Mouse (Mus musculus) kidney, postnatal 36 days (tissue): ENCODE data around the gene Shb.
"Not testable (repeated sequence)": the region's sequence is repeated elsewhere in the genome, so short reads cannot be mapped to it uniquely, and the experiment has no call there.

Experiments
- DNase-seq, 2 experiments: peaks; one replicate each; pipeline ENCODE4 v3.0.0; 2021 to 2022; ENCODE audit warnings: mixed read lengths in 2 of 2

Shb gene

DNA sequence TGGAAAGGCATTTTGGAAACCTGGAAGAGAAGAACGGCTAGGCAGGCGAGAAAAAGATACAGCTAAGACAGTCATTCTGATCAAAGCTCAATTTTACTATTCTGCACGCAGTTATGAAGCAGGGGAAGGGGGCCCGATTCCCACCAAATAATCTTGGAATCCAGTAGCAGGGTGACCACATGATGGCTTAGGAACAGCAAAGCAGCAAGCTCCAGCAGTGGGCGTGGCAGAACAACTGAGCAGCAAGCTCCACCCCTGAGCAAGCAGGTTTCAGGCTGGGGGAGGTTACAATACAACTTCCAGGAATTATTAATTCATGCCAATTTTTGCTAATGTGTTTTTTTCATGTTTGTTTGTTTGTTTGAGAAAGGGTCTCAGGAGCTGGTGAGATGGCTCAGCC lies 145.0 kb downstream of the Shb start:
- not testable (repeated sequence) for DNase-seq

DNA sequence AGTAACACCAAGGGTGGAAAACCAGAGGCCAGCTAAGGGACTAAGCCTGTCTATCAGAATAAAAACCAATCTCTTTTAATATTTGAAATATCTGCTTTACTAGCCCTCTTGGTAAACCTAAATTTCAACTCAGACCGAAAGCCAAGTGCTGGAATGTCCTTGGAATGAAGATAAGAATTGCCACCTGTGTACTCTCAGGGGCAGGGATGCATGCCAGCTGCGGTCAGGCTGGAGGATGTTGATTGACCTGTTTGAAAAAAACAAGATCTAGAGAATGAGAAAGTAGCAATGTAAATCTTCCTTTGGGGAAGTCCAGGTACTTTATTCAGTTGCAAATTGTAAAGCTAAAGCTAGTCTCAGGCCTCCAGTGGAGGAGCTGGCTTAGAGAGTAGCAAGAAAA lies 150.1 kb downstream of the Shb start:
- DNase-seq = peak in 1 of 2 experiments; percentile 37

DNA sequence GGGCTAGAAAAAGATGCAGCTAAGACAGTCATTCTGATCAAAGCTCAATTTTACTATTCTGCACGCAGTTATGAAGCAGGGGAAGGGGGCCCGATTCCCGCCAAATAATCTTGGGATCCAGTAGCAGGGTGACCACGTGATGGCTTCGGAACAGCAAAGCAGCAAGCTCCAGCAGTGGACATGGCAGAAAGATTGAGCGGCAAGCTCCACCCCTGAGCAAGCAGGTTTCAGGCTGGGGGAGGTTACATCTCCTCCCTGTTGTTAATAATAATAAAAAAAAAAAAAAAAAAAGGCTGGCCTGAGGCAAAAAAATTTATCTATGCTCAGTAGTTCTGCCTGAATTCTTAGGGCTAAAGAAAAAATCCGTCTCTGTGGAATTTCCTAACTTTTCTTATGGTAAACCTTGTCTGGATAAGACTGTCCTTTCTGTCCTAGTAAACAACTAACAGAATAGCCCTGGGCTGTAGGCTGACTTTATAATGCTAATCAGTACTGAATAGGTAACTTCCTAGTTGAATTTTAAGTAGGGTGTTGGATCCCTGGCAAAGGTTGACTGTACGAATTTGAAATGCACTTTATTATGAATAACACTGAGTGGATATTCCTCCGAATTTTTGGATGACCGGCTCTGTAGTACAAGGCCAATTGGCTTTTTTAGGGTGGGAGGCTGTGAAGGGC lies 151.2 kb downstream of the Shb start:
- peak; percentile 23 to 59 for DNase-seq

DNA sequence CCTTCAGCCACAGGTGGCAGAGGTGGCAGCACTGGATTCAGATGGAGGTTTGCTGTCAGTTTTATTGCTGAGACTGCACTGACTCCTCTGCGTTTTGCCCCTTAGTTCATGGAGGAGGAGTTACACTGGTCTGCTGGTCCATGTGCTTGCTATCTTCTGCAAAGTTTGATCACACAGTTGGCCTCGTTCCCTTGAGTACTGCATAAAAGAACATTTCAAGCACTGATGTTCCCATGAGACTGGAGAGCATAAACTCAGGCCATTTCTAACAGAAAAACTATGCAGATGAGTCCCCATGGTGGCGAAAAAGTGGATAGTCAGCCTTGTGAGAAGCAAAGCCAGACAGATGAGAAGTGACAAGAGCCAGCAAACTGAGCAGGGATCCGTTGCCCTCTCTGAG lies 155.7 kb downstream of the Shb start:
- peak in 1 of 2 experiments; percentile 29 for DNase-seq

DNA sequence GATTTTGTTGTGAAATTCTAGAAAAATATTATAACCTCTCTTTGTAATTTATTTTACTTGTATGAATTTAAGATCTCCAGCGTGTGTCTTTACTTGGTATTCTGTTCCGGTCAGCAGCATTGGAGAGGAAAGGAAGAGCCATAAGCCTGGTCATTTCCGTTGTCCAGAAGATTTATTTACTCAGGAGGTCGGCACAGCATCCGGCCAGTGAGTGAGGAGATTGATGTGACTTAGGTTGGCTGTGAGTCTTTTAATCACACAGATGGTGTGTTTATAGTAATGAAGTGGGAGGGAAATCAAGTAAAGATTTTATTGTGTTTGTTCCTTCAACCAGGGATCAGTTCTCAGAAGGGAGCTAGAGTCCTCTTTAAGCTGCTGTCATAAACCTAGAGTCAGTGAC lies 157.4 kb downstream of the Shb start:
- DNase-seq = peak in 1 of 2 experiments; percentile 44
